Mouse (Mus musculus): ENCODE data around the gene Thoc7. TPM values are rescaled to one million over a fixed set of nuclear protein-coding genes. Genes with fewer than 3 reads are reported as not detected.

The Thoc7 gene
- total and polyA plus RNA-seq, 3 experiments = 21.1 to 228 (median 115) TPM

DNA sequence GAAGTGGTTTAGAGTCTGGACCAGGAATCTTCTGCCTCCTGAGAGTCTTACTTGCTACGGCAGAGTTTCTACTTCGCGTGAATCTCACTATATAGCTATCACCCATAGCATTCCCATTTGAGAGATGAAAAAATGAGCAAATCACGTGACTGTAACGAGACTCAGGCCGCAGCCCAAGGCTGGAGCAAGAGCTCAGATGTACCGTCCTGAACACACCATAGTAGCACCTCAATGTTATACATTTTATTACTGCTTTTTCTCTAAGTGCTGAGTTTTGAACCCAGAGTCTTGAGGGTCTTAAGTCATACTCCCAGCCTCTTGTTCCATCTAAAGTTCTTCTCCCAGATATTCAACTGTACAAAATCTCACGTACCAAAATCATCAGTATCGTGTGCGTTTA is 44.4 kb downstream of the Thoc7 start:
- Histone ChIP-seq H3K4me1 (ENCODE audit: insufficient read depth, low read depth, low read length) (no peaks in the 10 kb centered on the region), H3K27me3 (ENCODE audit: insufficient read depth, low read length) (no peaks in the 10 kb centered on the region), H3K36me3 (replicated peaks) (no peaks in the 10 kb centered on the region), H3K9me3 (replicated peaks) (no peaks in the 10 kb centered on the region), H3K4me3 (ENCODE audit: low read depth, low read length) (no peak overlapping the region)
- ATAC-seq (ENCODE audit: extremely low read depth, insufficient number of reproducible peaks, low FRiP score, poor library complexity, severe bottlenecking) = no peak
- TF ChIP-seq CTCF (IDR thresholded peaks at IDR 0.05; ENCODE audit: low read depth, low read length) (no peak), TAL1 (conservative IDR thresholded peaks at IDR 0.05; ENCODE audit: low read depth, low read length) (no peak), GATA1 (IDR thresholded peaks at IDR 0.05; ENCODE audit: borderline replicate concordance, low read length) (no peak), POLR2AphosphoS5 (IDR thresholded peaks at IDR 0.05; ENCODE audit: insufficient replicate concordance, low read depth, low read length) (no peak)
- no peak for DNase-seq (ENCODE audit: low spot score)

DNA sequence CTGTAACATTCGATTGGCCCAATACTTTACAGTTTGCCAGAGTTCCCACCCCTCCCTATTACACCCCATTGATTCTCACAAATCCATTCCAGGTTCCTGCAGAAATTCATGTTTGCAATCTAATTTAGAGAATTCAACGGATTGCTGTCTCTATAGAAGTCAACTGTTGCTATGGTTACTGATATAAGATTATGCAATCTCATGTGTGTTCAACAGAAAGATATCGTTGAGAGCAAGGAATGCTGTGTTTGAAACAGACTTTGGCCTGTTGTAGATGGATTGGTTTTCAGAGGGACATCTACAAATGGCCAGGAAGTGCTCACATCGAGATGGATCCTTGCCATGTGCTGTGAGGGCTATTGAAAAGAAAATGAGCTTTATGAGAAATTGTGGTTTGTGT is 46.4 kb downstream of the Thoc7 start:
- Histone ChIP-seq H3K27me3 (ENCODE audit: insufficient read depth, low read length) (no peaks in the 10 kb centered on the region), H3K9me3 (replicated peaks) (no peaks in the 10 kb centered on the region), H3K4me1 (ENCODE audit: insufficient read depth, low read depth, low read length) (no peaks in the 10 kb centered on the region), H3K4me3 (ENCODE audit: low read depth, low read length) (no peak overlapping the region), H3K36me3 (replicated peaks) (no peaks in the 10 kb centered on the region)
- no peak for ATAC-seq (ENCODE audit: extremely low read depth, insufficient number of reproducible peaks, low FRiP score, poor library complexity, severe bottlenecking)
- DNase-seq (ENCODE audit: low spot score) = no peak
- no peak for TF ChIP-seq GATA2 (IDR thresholded peaks at IDR 0.05; ENCODE audit: borderline replicate concordance, low read depth, low read length)
- TF ChIP-seq CTCF (IDR thresholded peaks at IDR 0.05; ENCODE audit: low read depth, low read length) = no peak
- no peak for TF ChIP-seq GATA1 (IDR thresholded peaks at IDR 0.05; ENCODE audit: borderline replicate concordance, low read length)
- TF ChIP-seq TAL1 (conservative IDR thresholded peaks at IDR 0.05; ENCODE audit: low read depth, low read length) = no peak

DNA sequence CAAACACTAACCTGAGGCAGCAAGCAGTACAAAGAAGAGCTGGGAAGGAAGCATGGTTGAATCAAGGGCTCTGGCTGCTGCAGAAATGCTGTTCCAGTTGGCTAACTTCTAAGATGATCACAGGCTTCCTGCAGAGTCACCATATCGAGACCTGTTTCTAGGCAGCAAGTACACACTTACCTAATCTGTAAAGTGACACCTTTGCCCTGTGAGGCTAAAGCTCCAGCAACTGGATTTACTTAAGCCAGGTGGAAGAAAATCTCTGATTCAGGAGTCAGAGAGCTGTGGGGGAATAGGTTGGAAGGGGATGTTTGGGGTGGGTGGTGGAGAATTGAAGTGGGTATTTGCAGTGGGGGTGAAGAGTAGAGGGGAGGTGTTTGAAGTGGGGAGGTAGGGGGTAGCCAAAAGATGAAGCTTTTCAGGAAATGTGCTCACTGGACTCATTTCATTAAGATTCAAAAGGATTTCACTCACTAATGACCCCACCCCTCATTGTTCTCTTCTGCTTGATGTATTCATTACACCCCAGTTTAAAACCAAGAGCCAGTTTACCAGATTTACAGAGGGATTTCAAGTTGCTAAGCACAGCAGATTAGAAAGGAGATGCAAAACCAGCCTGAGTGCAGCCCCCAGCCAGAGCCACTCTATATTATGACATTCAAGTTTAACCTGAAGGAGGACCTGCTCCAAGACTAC is 47.1 kb downstream of the Thoc7 start, which contains the start of gene Gm281:
TSS of gene Gm281 (minus strand) at position 92 of the 696 bp plus-strand sequence.
- H3K36me3 ChIP-seq (replicated peaks) = no peaks in the 10 kb centered on the region
- ATAC-seq (ENCODE audit: extremely low read depth, insufficient number of reproducible peaks, low FRiP score, poor library complexity, severe bottlenecking) = no peak
- no peak for DNase-seq (ENCODE audit: low spot score)
- H3K4me1 ChIP-seq (ENCODE audit: insufficient read depth, low read depth, low read length) = no peaks in the 10 kb centered on the region
- H3K27me3 ChIP-seq (ENCODE audit: insufficient read depth, low read length) = no peaks in the 10 kb centered on the region
- H3K4me3 ChIP-seq (ENCODE audit: low read depth, low read length) = no peak within 1 kb of the TSS
- H3K9me3 ChIP-seq (replicated peaks) = no peaks in the 10 kb centered on the region
- TF ChIP-seq TAL1 (conservative IDR thresholded peaks at IDR 0.05; ENCODE audit: low read depth, low read length) (no peak), POLR2AphosphoS5 (IDR thresholded peaks at IDR 0.05; ENCODE audit: insufficient replicate concordance, low read depth, low read length) (no peak), CTCF (IDR thresholded peaks at IDR 0.05; ENCODE audit: low read depth, low read length) (no peak), GATA2 (IDR thresholded peaks at IDR 0.05; ENCODE audit: borderline replicate concordance, low read depth, low read length) (no peak), GATA1 (IDR thresholded peaks at IDR 0.05; ENCODE audit: borderline replicate concordance, low read length) (no peak)

DNA sequence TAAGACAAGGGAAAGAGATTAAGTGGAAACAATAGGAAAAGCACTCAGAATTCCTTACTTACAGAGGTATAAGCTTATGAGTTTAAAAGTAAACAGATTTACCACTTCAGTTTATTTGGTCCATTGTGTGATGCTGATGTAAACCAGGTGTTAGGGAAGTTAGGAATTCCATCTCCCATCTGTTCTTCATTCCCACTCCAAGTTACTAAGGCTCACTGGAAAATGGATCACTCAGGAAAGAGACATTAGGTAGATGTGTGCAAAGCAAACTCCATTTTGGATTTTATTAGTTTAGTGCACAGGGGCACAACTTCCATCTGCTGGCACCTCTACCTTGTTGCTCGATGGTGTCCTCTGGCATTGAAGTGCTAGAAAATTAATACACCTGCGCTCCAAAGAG is 51.5 kb downstream of the Thoc7 start:
- Histone ChIP-seq H3K4me1 (ENCODE audit: insufficient read depth, low read depth, low read length) (no peaks in the 10 kb centered on the region), H3K4me3 (ENCODE audit: low read depth, low read length) (no peak overlapping the region), H3K27me3 (ENCODE audit: insufficient read depth, low read length) (no peaks in the 10 kb centered on the region), H3K36me3 (replicated peaks) (no peaks in the 10 kb centered on the region), H3K9me3 (replicated peaks) (no peaks in the 10 kb centered on the region)
- DNase-seq (ENCODE audit: low spot score) = no peak
- no peak for TF ChIP-seq GATA1 (IDR thresholded peaks at IDR 0.05; ENCODE audit: borderline replicate concordance, low read length)
- no peak for TF ChIP-seq TAL1 (conservative IDR thresholded peaks at IDR 0.05; ENCODE audit: low read depth, low read length)
- no peak for TF ChIP-seq GATA2 (IDR thresholded peaks at IDR 0.05; ENCODE audit: borderline replicate concordance, low read depth, low read length)
- no peak for TF ChIP-seq CTCF (IDR thresholded peaks at IDR 0.05; ENCODE audit: low read depth, low read length)
- no peak for TF ChIP-seq POLR2AphosphoS5 (IDR thresholded peaks at IDR 0.05; ENCODE audit: insufficient replicate concordance, low read depth, low read length)
- no peak for ATAC-seq (ENCODE audit: extremely low read depth, insufficient number of reproducible peaks, low FRiP score, poor library complexity, severe bottlenecking)

DNA sequence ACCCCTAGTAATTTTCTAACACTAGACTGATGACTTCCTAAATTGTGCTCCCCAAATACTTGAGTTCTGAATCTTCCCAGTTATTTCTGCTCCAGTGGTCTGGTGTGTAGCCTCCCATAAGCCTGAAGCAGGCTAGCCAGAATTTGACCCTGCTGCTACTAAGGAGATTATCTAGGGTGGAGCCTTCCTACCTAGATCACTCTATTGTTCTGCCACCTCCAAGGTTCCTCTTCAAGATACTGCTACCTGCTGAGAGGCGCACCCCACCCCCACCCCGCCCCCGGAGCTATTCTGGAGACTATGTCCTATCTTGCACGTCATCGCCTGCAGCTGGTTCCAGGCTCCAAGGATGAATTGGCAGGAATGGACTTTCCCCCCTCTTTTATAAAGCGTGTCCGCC is 54.5 kb downstream of the Thoc7 start:
- no peak for ATAC-seq (ENCODE audit: extremely low read depth, insufficient number of reproducible peaks, low FRiP score, poor library complexity, severe bottlenecking)
- Histone ChIP-seq H3K36me3 (replicated peaks) (no peaks in the 10 kb centered on the region), H3K4me1 (ENCODE audit: insufficient read depth, low read depth, low read length) (no peaks in the 10 kb centered on the region), H3K4me3 (ENCODE audit: low read depth, low read length) (no peak overlapping the region), H3K27me3 (ENCODE audit: insufficient read depth, low read length) (no peaks in the 10 kb centered on the region), H3K9me3 (replicated peaks) (no peaks in the 10 kb centered on the region)
- DNase-seq (ENCODE audit: low spot score) = no peak
- no peak for TF ChIP-seq TAL1 (conservative IDR thresholded peaks at IDR 0.05; ENCODE audit: low read depth, low read length)
- TF ChIP-seq GATA1 (IDR thresholded peaks at IDR 0.05; ENCODE audit: borderline replicate concordance, low read length) = no peak
- TF ChIP-seq POLR2AphosphoS5 (IDR thresholded peaks at IDR 0.05; ENCODE audit: insufficient replicate concordance, low read depth, low read length) = no peak
- no peak for TF ChIP-seq GATA2 (IDR thresholded peaks at IDR 0.05; ENCODE audit: borderline replicate concordance, low read depth, low read length)
- TF ChIP-seq CTCF (IDR thresholded peaks at IDR 0.05; ENCODE audit: low read depth, low read length) = no peak

DNA sequence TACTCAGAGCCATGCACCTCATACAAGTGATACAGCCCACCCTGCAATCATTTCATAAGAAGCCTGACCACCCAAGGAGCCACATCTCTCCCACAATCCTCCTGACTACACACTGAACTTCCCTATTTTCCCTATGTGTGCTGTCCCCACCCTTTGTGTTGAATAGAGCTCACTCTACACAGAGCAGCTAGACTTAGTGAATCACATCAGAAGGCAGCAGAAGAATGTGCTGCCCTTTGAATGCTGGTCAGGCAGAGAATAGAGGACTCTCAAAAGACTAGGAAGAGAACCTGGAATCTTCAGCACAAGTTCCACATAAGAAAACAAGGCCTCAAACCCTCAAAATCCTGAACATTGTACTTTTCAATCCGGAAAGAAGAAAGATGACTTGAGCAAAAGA is 55.2 kb downstream of the Thoc7 start:
- H3K4me1 ChIP-seq (ENCODE audit: insufficient read depth, low read depth, low read length) = no peaks in the 10 kb centered on the region
- no peak overlapping the region for H3K4me3 ChIP-seq (ENCODE audit: low read depth, low read length)
- no peaks in the 10 kb centered on the region for H3K9me3 ChIP-seq (replicated peaks)
- ATAC-seq (ENCODE audit: extremely low read depth, insufficient number of reproducible peaks, low FRiP score, poor library complexity, severe bottlenecking) = no peak
- no peaks in the 10 kb centered on the region for H3K36me3 ChIP-seq (replicated peaks)
- H3K27me3 ChIP-seq (ENCODE audit: insufficient read depth, low read length) = no peaks in the 10 kb centered on the region
- DNase-seq (ENCODE audit: low spot score) = no peak
- no peak for TF ChIP-seq GATA1 (IDR thresholded peaks at IDR 0.05; ENCODE audit: borderline replicate concordance, low read length)
- TF ChIP-seq POLR2AphosphoS5 (IDR thresholded peaks at IDR 0.05; ENCODE audit: insufficient replicate concordance, low read depth, low read length) = no peak
- no peak for TF ChIP-seq GATA2 (IDR thresholded peaks at IDR 0.05; ENCODE audit: borderline replicate concordance, low read depth, low read length)
- no peak for TF ChIP-seq TAL1 (conservative IDR thresholded peaks at IDR 0.05; ENCODE audit: low read depth, low read length)
- TF ChIP-seq CTCF (IDR thresholded peaks at IDR 0.05; ENCODE audit: low read depth, low read length) = no peak

Data from G1E (cell line).